Comparison of ENCODE assay signal across 34 mouse cellular contexts in genomic region chr7:111154217-111154616, GRCm38 (mm10).
"Had no signal": no experiment of that assay in that cellular context is flagged by ENCODE, and none has a peak within 500 bp of the region (broad histone marks: within the 10 kb centered on the region; RNA-seq: fewer than 3 reads in every experiment).

No protein-coding gene starts in this region.

- ATAC-seq: hindbrain, embryonic 16.5 days; hindbrain, postnatal 0 days; inflammation-experienced regulatory T-cells, adult 6 months; intestine, embryonic 15.5 days; intestine, embryonic 16.5 days; intestine, postnatal 0 days had no signal

- H3K9me3 ChIP-seq: heart, embryonic 12.5 days; heart, embryonic 13.5 days; heart, embryonic 15.5 days; hindbrain, embryonic 10.5 days; hindbrain, embryonic 12.5 days; hindbrain, embryonic 13.5 days; hindbrain, embryonic 15.5 days; intestine, embryonic 15.5 days; kidney, embryonic 15.5 days had no signal

- H3K4me2 ChIP-seq: heart, embryonic 11.5 days; heart, embryonic 12.5 days; heart, embryonic 13.5 days; heart, embryonic 15.5 days; hindbrain, embryonic 12.5 days; hindbrain, embryonic 13.5 days; hindbrain, embryonic 14.5 days; hindbrain, embryonic 15.5 days; intestine, embryonic 15.5 days; kidney, embryonic 15.5 days had no signal

- H3K9ac ChIP-seq: heart, embryonic 12.5 days; heart, embryonic 13.5 days; heart, embryonic 15.5 days; hindbrain, embryonic 12.5 days; hindbrain, embryonic 13.5 days; hindbrain, embryonic 14.5 days; hindbrain, embryonic 15.5 days; intestine, embryonic 15.5 days; kidney, embryonic 15.5 days had no signal

- H3K27me3 ChIP-seq: heart, embryonic 12.5 days; heart, embryonic 13.5 days; heart, embryonic 15.5 days; hindbrain, embryonic 12.5 days; hindbrain, embryonic 13.5 days; hindbrain, embryonic 15.5 days; intestine, embryonic 15.5 days; kidney, embryonic 15.5 days had no signal

- H3K4me3 ChIP-seq: heart, embryonic 12.5 days; heart, embryonic 13.5 days; heart, embryonic 15.5 days; hindbrain, embryonic 10.5 days; hindbrain, embryonic 12.5 days; hindbrain, embryonic 13.5 days; hindbrain, embryonic 15.5 days; intestine, embryonic 15.5 days; kidney, embryonic 15.5 days; layer of hippocampus, adult 2 months; left cerebral cortex, adult 2 months had no signal

- H3K36me3 ChIP-seq: heart, embryonic 12.5 days; heart, embryonic 13.5 days; heart, embryonic 15.5 days; hindbrain, embryonic 10.5 days; hindbrain, embryonic 12.5 days; hindbrain, embryonic 13.5 days; hindbrain, embryonic 15.5 days; intestine, embryonic 15.5 days; kidney, embryonic 15.5 days had no signal

- H3K27ac ChIP-seq: heart, embryonic 13.5 days; heart, embryonic 15.5 days; hindbrain, embryonic 10.5 days; hindbrain, embryonic 12.5 days; hindbrain, embryonic 13.5 days; hindbrain, embryonic 14.5 days; hindbrain, embryonic 15.5 days; hindbrain, postnatal 0 days; intestine, embryonic 15.5 days; kidney, embryonic 15.5 days; kidney, postnatal 0 days; layer of hippocampus, adult 2 months; left cerebral cortex, adult 2 months had no signal

- DNase-seq: heart, postnatal 10 days; heart, postnatal 14 days; heart, postnatal 36 days; kidney, adult 11 months; kidney, adult 18-20 months; kidney, adult 2 months; kidney, adult 8-10 months; kidney, adult 9 months; kidney, postnatal 10 days; kidney, postnatal 14 days; kidney, postnatal 25 days; kidney, postnatal 36 days; kidney, postnatal 4 days; layer of hippocampus, adult 9-11 months; layer of hippocampus, postnatal 36 days had no signal
